Mouse (Mus musculus): ENCODE results near the gene Uck2. TPM values are rescaled to one million over a fixed set of nuclear protein-coding genes. Genes with fewer than 3 reads are reported as not detected.

Uck2 gene
- polyA plus RNA-seq, 1 experiment = 15.1 TPM

DNA sequence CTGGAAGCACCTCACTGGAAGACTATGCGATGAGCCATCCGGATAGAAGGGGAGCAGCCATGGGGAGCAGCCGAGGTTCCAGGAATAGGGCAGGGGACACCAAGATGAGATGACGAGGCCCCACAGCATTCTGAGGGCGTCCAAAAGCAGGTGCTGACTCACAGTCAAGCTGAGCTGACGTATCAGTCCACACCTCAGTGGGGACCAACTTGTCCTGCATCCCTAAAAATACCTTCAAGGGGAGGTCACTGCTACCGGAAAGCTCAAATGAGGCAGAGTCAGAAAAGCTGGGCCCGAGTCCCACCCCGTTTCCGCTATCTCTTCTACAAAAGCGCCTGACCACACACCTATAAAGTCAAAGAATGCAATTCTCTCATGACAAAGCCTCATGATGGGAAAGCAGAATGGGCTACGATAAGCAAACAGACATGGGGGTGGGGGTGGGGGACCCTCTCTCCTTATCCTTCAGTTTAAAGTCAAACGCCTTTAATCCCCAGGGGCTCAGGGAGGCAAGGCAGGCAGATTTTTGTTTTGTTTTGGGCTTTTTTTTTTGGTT lies 5.9 kb downstream of the Uck2 start:
- no peak for TF ChIP-seq CTCF (IDR thresholded peaks at IDR 0.05; ENCODE audit: extremely low read depth, insufficient read depth, insufficient read length, insufficient replicate concordance)
- H3K4me1 ChIP-seq (ENCODE audit: control insufficient read depth, insufficient read depth, insufficient read length) = no peaks in the 10 kb centered on the region
- H3K27me3 ChIP-seq (ENCODE audit: control insufficient read depth, insufficient read depth, low read length) = no peaks in the 10 kb centered on the region
- no peak overlapping the region for H3K4me3 ChIP-seq (ENCODE audit: extremely low read depth, insufficient read depth, insufficient read length)
- no peak for DNase-seq (ENCODE audit: low read depth in 1 of 2, low spot score in 2 of 2)
- 92% methylated on average over 13 of the region's 13 CpGs for WGBS
- no peaks in the 10 kb centered on the region for H3K36me3 ChIP-seq (ENCODE audit: control insufficient read depth, insufficient read depth, low read length)
- no peak overlapping the region for H3K27ac ChIP-seq (ENCODE audit: insufficient read depth, low read length)

DNA sequence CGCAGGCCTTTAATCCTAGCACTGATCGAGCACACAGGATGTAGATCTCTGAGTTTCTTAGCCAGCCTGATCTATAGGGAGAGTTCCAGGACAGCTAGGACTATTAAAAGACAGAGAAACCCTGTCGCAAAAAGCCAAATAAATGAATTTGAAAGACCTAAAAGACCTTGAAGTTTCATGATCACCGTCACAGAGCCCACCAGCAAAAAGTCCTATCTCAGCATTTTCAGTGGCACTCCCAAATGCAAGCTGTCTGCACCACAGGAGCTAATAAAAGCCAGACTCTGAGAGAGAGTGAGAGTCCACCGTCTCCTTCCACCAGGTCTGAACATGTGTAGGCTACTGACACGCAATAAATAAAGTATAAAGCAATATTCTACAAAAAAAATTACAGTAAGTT lies 6.7 kb downstream of the Uck2 start:
- no peak for DNase-seq (ENCODE audit: low read depth in 1 of 2, low spot score in 2 of 2)
- H3K36me3 ChIP-seq (ENCODE audit: control insufficient read depth, insufficient read depth, low read length) = no peaks in the 10 kb centered on the region
- no peaks in the 10 kb centered on the region for H3K27me3 ChIP-seq (ENCODE audit: control insufficient read depth, insufficient read depth, low read length)
- 85% methylated on average over 6 of the region's 6 CpGs for WGBS
- no peak overlapping the region for H3K27ac ChIP-seq (ENCODE audit: insufficient read depth, low read length)
- no peak overlapping the region for H3K4me3 ChIP-seq (ENCODE audit: extremely low read depth, insufficient read depth, insufficient read length)
- H3K4me1 ChIP-seq (ENCODE audit: control insufficient read depth, insufficient read depth, insufficient read length) = no peaks in the 10 kb centered on the region
- TF ChIP-seq CTCF (IDR thresholded peaks at IDR 0.05; ENCODE audit: extremely low read depth, insufficient read depth, insufficient read length, insufficient replicate concordance) = no peak
- no peak for TF ChIP-seq POLR2A (IDR thresholded peaks at IDR 0.05; ENCODE audit: low read depth, low read length)

DNA sequence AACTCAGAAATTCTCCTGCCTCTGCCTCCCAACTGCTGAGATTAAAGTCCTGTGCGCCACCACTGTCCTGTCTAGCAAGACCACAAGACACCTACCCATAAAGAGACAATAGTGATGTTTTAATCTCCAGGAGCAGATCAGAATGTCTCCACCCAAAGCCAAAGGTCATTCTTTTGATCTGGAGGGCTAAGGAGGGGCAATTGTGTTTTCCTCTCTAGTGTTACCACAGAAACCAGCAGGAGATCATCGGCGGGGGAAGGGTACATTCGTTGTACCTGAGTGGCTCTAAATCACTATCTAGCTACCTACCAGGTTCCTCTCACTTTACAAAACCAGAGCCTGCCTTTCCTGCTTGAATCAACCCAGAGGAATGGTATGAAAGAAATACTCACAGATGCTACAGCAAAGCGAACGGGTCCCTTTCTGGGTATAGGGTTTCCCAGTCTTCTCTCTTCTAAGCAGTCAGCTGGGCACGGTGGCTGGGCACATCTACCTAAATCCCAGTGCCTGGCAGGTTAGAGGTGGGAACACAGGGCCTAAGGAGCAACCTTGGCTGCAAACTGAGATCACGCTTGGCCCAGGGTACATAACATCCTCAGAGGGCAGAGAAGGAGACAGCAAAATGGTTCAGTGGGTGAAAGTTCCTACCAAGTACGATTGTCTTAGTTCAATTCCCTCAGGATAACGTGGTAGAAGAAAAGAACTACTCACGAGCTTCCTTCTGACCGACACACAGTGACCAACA lies 10.3 kb downstream of the Uck2 start:
- Histone ChIP-seq H3K4me3 (ENCODE audit: extremely low read depth, insufficient read depth, insufficient read length) (no peak overlapping the region), H3K27me3 (ENCODE audit: control insufficient read depth, insufficient read depth, low read length) (no peaks in the 10 kb centered on the region), H3K36me3 (ENCODE audit: control insufficient read depth, insufficient read depth, low read length) (no peaks in the 10 kb centered on the region), H3K27ac (ENCODE audit: insufficient read depth, low read length) (no peak overlapping the region), H3K4me1 (ENCODE audit: control insufficient read depth, insufficient read depth, insufficient read length) (peaks cover 2% of the 10 kb centered on the region; the same call in 1 of the 2 replicates)
- TF ChIP-seq POLR2A (IDR thresholded peaks at IDR 0.05; ENCODE audit: low read depth, low read length) (no peak), CTCF (IDR thresholded peaks at IDR 0.05; ENCODE audit: extremely low read depth, insufficient read depth, insufficient read length, insufficient replicate concordance) (no peak)
- DNase-seq (ENCODE audit: low read depth in 1 of 2, low spot score in 2 of 2) = no peak
- 83% methylated on average over 12 of the region's 12 CpGs for WGBS

GRCm38 (mm10) chr1:167273380-167274163 lies 11.5 kb downstream of the Uck2 start:
- no peak overlapping the region for H3K27ac ChIP-seq (ENCODE audit: insufficient read depth, low read length)
- no peak overlapping the region for H3K4me3 ChIP-seq (ENCODE audit: extremely low read depth, insufficient read depth, insufficient read length)
- DNase-seq (ENCODE audit: low read depth in 1 of 2, low spot score in 2 of 2) = no peak
- no peaks in the 10 kb centered on the region for H3K36me3 ChIP-seq (ENCODE audit: control insufficient read depth, insufficient read depth, low read length)
- no peaks in the 10 kb centered on the region for H3K27me3 ChIP-seq (ENCODE audit: control insufficient read depth, insufficient read depth, low read length)
- H3K4me1 ChIP-seq (ENCODE audit: control insufficient read depth, insufficient read depth, insufficient read length) = peaks cover 12% of the 10 kb centered on the region; the same call in 1 of the 2 replicates
- TF ChIP-seq CTCF (IDR thresholded peaks at IDR 0.05; ENCODE audit: extremely low read depth, insufficient read depth, insufficient read length, insufficient replicate concordance) = no peak
- TF ChIP-seq POLR2A (IDR thresholded peaks at IDR 0.05; ENCODE audit: low read depth, low read length) = no peak
- 66% methylated on average over 14 of the region's 14 CpGs for WGBS

GRCm38 (mm10) chr1:167271841-167272240 lies 13.3 kb downstream of the Uck2 start:
- TF ChIP-seq POLR2A (IDR thresholded peaks at IDR 0.05; ENCODE audit: low read depth, low read length) (no peak), CTCF (IDR thresholded peaks at IDR 0.05; ENCODE audit: extremely low read depth, insufficient read depth, insufficient read length, insufficient replicate concordance) (no peak)
- H3K36me3 ChIP-seq (ENCODE audit: control insufficient read depth, insufficient read depth, low read length) = no peaks in the 10 kb centered on the region
- no peak overlapping the region; the same call in 1 of the 2 replicates for H3K27ac ChIP-seq (ENCODE audit: insufficient read depth, low read length)
- DNase-seq (ENCODE audit: low read depth in 1 of 2, low spot score in 2 of 2) = no peak
- WGBS = 54% methylated on average over 8 of the region's 8 CpGs
- H3K4me1 ChIP-seq (ENCODE audit: control insufficient read depth, insufficient read depth, insufficient read length) = peaks cover 18% of the 10 kb centered on the region; the same call in 1 of the 2 replicates
- H3K4me3 ChIP-seq (ENCODE audit: extremely low read depth, insufficient read depth, insufficient read length) = no peak overlapping the region
- H3K27me3 ChIP-seq (ENCODE audit: control insufficient read depth, insufficient read depth, low read length) = no peaks in the 10 kb centered on the region

DNA sequence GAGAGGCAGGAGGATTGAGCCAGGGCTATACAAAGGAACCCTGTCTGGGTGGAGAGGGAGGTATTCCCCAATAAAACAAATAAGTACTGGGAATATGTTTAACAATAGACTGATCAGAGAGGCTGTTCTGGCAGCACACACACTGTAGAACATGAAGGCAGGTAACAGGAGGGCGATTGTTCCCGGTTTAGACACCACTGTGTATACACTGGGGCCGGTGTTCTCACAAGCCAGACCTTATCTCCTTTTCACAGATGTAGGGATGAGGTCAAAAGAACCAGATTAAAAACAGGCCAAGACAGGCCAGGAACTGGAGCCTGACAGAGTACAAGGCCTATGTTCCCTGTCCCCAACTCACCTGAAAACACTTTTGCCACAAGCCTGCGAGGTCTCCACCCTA lies 13.8 kb downstream of the Uck2 start:
- WGBS = 56% methylated on average over 4 of the region's 4 CpGs
- Histone ChIP-seq H3K36me3 (ENCODE audit: control insufficient read depth, insufficient read depth, low read length) (no peaks in the 10 kb centered on the region), H3K4me1 (ENCODE audit: control insufficient read depth, insufficient read depth, insufficient read length) (peaks cover 18% of the 10 kb centered on the region; the same call in 1 of the 2 replicates), H3K27ac (ENCODE audit: insufficient read depth, low read length) (no peak overlapping the region), H3K27me3 (ENCODE audit: control insufficient read depth, insufficient read depth, low read length) (no peaks in the 10 kb centered on the region), H3K4me3 (ENCODE audit: extremely low read depth, insufficient read depth, insufficient read length) (no peak overlapping the region)
- DNase-seq (ENCODE audit: low read depth in 1 of 2, low spot score in 2 of 2) = no peak
- TF ChIP-seq CTCF (IDR thresholded peaks at IDR 0.05; ENCODE audit: extremely low read depth, insufficient read depth, insufficient read length, insufficient replicate concordance) (no peak), POLR2A (IDR thresholded peaks at IDR 0.05; ENCODE audit: low read depth, low read length) (no peak)

All from spleen, adult 2 months (tissue).